Mouse (Mus musculus) liver, adult 2 months (tissue): Measurements from ENCODE around the gene Tmed11.

Source experiments
- CTCF ChIP-seq: fragments of 200-500 bp; IDR thresholded peaks from 2 replicates; pipeline ENCODE4 v1.5.1; 2011; ENCODE audit warnings: low read depth, low read length, control low read depth
- POLR2A ChIP-seq: fragments of 200-500 bp; IDR thresholded peaks from 2 replicates; pipeline ENCODE4 v1.6.1; 2011; ENCODE audit warnings: low read length, control low read depth; ENCODE audit not compliant: insufficient read depth; ENCODE audit errors: extremely low read depth

DNA sequence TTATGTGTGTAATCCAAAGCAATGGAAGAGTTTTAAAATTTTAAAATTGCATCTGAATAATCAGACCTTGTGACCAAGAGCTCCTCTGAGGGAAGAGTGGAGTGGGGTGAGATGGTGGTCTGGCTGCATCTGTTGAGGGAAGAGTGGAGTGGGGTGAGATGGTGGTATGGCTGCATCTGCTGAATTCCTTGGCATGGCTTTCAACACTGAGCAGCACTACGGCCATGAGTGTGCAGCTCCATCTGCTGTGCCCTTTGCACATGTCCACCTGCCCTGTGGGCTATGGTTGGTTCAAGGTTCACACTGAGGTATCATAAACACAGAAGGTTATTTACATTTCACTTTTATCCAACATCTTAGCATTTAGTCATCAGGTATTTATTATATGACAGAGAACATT lies 67.7 kb downstream of the Tmed11 start:
- TF ChIP-seq POLR2A (no peak), CTCF (no peak)
